Mouse (Mus musculus) heart, postnatal 0 days (tissue): ENCODE results near the gene Rcor3. TPM values are rescaled to one million over a fixed set of nuclear protein-coding genes. Genes with fewer than 3 reads are reported as not detected.

Experiments used
- ATAC-seq: fragments of 200-750 bp; cut with Nextera tagmentation; 2 replicates; pipeline ENCODE4 v1.8.0; 2017; ENCODE audit warnings: low read depth, moderate number of reproducible peaks, moderate library complexity; ENCODE audit not compliant: insufficient read depth
- DNase-seq: peaks from one replicate; pipeline ENCODE4 v3.0.0-alpha.2; 2016; ENCODE audit warnings: low spot score
- H3K27ac ChIP-seq: fragments of 300-500 bp; sonication (generic); 2 replicates; pipeline ENCODE4 v1.5.1; 2014; ENCODE audit warnings: low read depth, mild to moderate bottlenecking
- H3K27me3 ChIP-seq: fragments of 300-500 bp; sonication (generic); 2 replicates; pipeline ENCODE4 v1.6.1; 2014; ENCODE audit warnings: low read length, mixed read lengths; ENCODE audit not compliant: control insufficient read depth, insufficient read depth
- H3K36me3 ChIP-seq: fragments of 300-500 bp; sonication (generic); replicated peaks from 2 replicates; pipeline ENCODE4 v1.6.1; 2014; ENCODE audit warnings: low read length, mixed read lengths; ENCODE audit not compliant: control insufficient read depth, insufficient read depth
- H3K4me1 ChIP-seq: fragments of 300-500 bp; sonication (generic); 2 replicates; pipeline ENCODE4 v1.6.1; 2014; ENCODE audit warnings: antibody characterized with exemption; ENCODE audit not compliant: control insufficient read depth, insufficient read depth
- H3K4me2 ChIP-seq: fragments of 300-500 bp; sonication (generic); 2 replicates; pipeline ENCODE4 v1.6.1; 2014; ENCODE audit warnings: low read depth, mild to moderate bottlenecking, low read length, moderate library complexity
- H3K4me3 ChIP-seq: fragments of 300-500 bp; sonication (generic); 2 replicates; pipeline ENCODE4 v1.5.1; 2014; ENCODE audit warnings: low read depth, low read length
- H3K9ac ChIP-seq: fragments of 300-500 bp; sonication (generic); replicated peaks from 2 replicates; pipeline ENCODE4 v1.6.1; 2014; ENCODE audit warnings: low read depth, low read length, mixed read lengths
- H3K9me3 ChIP-seq: fragments of 300-500 bp; sonication (generic); replicated peaks from 2 replicates; pipeline ENCODE4 v1.6.1; 2016; ENCODE audit warnings: low read length; ENCODE audit not compliant: control insufficient read depth
- CTCF ChIP-seq: IDR thresholded peaks from 2 replicates; pipeline ENCODE4 v1.5.1; 2016; ENCODE audit warnings: antibody characterized with exemption, control low read depth, low read depth
- EP300 ChIP-seq: IDR thresholded peaks from 2 replicates; pipeline ENCODE4 v1.6.1; 2016; ENCODE audit warnings: antibody characterized with exemption, low read depth
- WGBS: fragments of 180-500 bp; shearing (Covaris S2); extraction: QIAGEN DNeasy Blood & Tissue Kit; methylation state at CpG from one replicate; pipeline ENCODE4 v1.1.7; 2014; 5-methylcytosine and 5-hydroxymethylcytosine counted together
- polyA plus RNA-seq: library from polyadenylated mRNA; unstranded; fragments of >200 nt; fragmentation: Nextera tagmentation; extraction: Ambion mirVana; gene quantifications from 2 replicates; pipeline ENCODE4 v1.2.1, GENCODE M21; 2015
- total RNA-seq: library from RNA; depleted of rRNA; stranded (reverse); fragments of >200 nt; gene quantifications from 2 replicates; pipeline ENCODE4 v1.2.3, GENCODE M21; 2014; ENCODE audit warnings: low replicate concordance; rRNA removed

Rcor3 gene
- total RNA-seq (19.8 and 24.6 TPM in 2 replicates), polyA plus RNA-seq (35.3 and 35.7 TPM in 2 replicates)

DNA sequence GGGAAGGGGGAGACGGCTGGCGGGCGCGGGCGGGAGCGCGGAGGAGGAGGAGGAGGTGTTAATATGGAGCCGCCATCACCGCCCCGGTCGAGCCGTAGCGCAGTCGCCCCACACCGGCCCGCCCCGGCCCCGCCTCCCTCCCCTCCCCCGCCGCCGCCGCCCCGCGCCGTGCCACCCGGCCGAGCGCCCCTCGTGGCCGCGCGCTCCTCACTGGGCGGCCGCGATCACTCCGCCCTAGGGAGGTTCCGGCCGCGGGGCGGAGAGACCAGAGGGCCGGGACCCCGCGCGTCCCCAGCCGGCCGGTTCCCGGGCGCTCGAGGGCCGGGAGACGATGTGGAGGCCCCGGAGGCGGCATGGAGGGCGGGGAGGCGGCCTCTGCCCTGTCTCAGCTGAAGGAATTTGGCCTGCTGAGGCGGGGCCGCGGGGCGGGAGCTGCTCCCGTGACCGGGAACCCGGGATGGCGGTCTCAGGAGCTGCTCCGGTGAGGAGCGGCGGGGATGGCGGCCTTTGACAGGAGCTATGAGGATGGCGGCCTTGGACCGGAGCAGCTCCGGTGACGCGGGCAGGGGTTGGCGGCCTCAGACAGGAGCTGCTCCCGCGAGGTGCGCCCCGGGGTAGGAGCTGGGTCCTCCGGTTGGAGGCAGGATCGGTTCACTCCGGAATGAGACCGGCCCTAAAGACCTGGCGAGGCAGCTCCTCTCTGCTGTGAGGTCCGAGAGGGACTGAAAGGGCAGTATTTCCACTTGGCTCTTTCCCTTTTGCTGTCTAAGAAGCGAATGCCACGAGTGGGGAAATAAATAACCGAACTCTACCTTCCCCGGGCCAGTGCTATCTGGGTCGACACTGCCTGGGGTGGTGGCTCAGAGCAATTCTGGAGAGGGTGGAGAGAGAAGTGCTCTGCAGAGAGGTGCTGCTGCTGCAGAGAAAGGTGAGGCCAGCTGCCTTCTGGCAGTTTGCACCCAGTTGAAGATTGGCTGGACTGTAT, at the start of gene Rcor3:
TSS of gene Rcor3 (minus strand) at position 137 of the 985 bp plus-strand sequence.
- H3K9ac ChIP-seq = peak within 1 kb of the TSS; percentile 74
- H3K27me3 ChIP-seq = no peaks in the 10 kb centered on the region
- no peak for TF ChIP-seq EP300
- TF ChIP-seq CTCF = peak; percentile 21; the same call in 1 of the 2 replicates
- H3K9me3 ChIP-seq = no peaks in the 10 kb centered on the region
- ATAC-seq = peak; percentile 81
- peak within 1 kb of the TSS; percentile 96 for H3K4me2 ChIP-seq
- peak within 1 kb of the TSS; percentile 99 for H3K27ac ChIP-seq
- H3K4me1 ChIP-seq = peaks cover 15% of the 10 kb centered on the region; the same call in 1 of the 2 replicates
- peaks cover 6% of the 10 kb centered on the region; the same call in 1 of the 2 replicates for H3K36me3 ChIP-seq
- 0% methylated on average over 47 of the region's 88 CpGs for WGBS
- peak; percentile 74 for DNase-seq
- H3K4me3 ChIP-seq = peak within 1 kb of the TSS; percentile 71

DNA sequence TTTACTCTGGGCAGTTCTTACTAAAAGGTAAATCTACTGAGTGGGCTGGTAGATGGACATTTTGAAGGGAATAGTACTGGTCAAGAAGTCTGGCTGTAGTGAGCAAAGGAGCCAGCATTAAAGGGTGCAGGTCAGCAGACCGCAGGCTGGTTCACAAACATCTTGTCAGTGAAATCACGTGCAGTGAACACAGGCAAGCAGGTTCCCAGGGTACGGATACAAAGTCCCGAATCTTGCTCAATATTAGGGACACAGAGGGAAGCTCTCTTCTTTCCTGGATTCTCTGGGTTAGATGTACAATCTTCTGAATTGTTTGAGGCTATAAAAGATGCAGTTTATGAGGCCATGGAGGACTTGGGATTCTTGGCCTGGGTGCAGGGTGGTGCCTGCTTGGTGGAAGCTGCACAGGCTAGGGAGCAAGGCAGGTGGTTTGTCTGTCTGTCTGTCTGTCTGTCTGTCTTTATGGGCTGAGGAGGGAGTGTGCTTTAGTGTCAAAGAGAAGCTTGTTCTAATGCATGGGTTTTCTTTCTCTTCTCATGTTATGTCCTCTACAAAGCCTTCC, 43.9 kb upstream of the Rcor3 start:
- Histone ChIP-seq H3K9me3 (no peaks in the 10 kb centered on the region; the same call in 1 of the 2 replicates), H3K27me3 (no peaks in the 10 kb centered on the region), H3K36me3 (no peaks in the 10 kb centered on the region), H3K4me2 (no peak overlapping the region), H3K4me3 (no peak overlapping the region), H3K9ac (no peak overlapping the region), H3K27ac (no peak overlapping the region), H3K4me1 (no peaks in the 10 kb centered on the region)
- no peak for ATAC-seq
- 72% methylated on average over 4 of the region's 4 CpGs for WGBS
- DNase-seq = no peak
- TF ChIP-seq EP300 = no peak
- TF ChIP-seq CTCF = no peak

DNA sequence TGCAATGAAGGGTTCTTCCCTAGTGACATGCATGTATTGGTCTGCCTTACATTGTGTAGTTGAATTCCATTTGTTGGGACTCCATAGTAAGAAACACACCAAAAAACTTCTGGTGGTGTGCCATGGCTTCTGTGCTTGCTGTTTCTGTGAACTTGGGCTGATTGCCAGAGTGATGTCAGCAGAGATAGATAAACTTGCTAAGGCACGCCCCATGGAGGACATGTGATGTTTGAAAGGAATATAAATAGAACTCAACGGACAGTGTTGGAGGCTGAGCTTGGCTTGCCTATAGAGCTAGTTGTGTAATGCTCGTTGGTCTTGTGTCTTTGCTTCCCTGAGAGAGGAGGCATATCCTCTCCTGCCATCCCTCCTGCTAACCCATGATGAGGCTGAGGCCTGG, 42.0 kb upstream of the Rcor3 start:
- WGBS = 20% methylated on average over 3 of the region's 3 CpGs
- no peak overlapping the region for H3K4me3 ChIP-seq
- no peak for ATAC-seq

GRCm38 (mm10) chr1:192171477-192171876, 33.6 kb upstream of the Rcor3 start:
- H3K4me1 ChIP-seq = no peaks in the 10 kb centered on the region
- no peak overlapping the region for H3K4me3 ChIP-seq
- no peak for TF ChIP-seq CTCF
- TF ChIP-seq EP300 = no peak
- no peak overlapping the region for H3K27ac ChIP-seq
- H3K27me3 ChIP-seq = no peaks in the 10 kb centered on the region
- no peak overlapping the region for H3K9ac ChIP-seq
- no peaks in the 10 kb centered on the region for H3K9me3 ChIP-seq
- H3K36me3 ChIP-seq = no peaks in the 10 kb centered on the region
- no peak for ATAC-seq
- DNase-seq = no peak
- no peak overlapping the region for H3K4me2 ChIP-seq
- 84% methylated on average over 3 of the region's 3 CpGs for WGBS

More for the DNA sequence above, 42.0 kb upstream of the Rcor3 start:
- Histone ChIP-seq H3K4me1 (no peaks in the 10 kb centered on the region), H3K4me2 (no peak overlapping the region), H3K27me3 (no peaks in the 10 kb centered on the region), H3K27ac (no peak overlapping the region), H3K9me3 (no peaks in the 10 kb centered on the region; the same call in 1 of the 2 replicates), H3K36me3 (no peaks in the 10 kb centered on the region), H3K9ac (no peak overlapping the region)
- TF ChIP-seq CTCF (no peak), EP300 (no peak)
- no peak for DNase-seq

- Histone ChIP-seq H3K4me3 (no peak overlapping the region), H3K4me1 (no peaks in the 10 kb centered on the region), H3K27ac (no peak overlapping the region), H3K9ac (no peak overlapping the region), H3K4me2 (no peak overlapping the region), H3K27me3 (no peaks in the 10 kb centered on the region), H3K36me3 (0 out of 2 replicates have a peak, but pooled peaks cover 4% of the 10 kb centered on the region), H3K9me3 (no peaks in the 10 kb centered on the region)
- no peak for TF ChIP-seq CTCF
- no peak for TF ChIP-seq EP300
- DNase-seq (no peak), ATAC-seq (no peak)
- WGBS = 79% methylated on average over 4 of the region's 4 CpGs
Observed at GRCm38 (mm10) chr1:192151179-192151578, 13.3 kb upstream of the Rcor3 start.
